Mouse (Mus musculus) heart, embryonic 11.5 days (tissue): ENCODE measurements at regions not wholly inside any gene's neighbourhood (a gene's known extent, or its start where the extent isn't known, plus 50 kb on each side); places are given as distances from the start of the nearest gene placed in this dataset.

Experiments used
- ATAC-seq: fragments of 200-750 bp; cut with Nextera tagmentation; replicated peaks from 2 replicates; pipeline ENCODE4 v1.8.0; 2017; ENCODE audit warnings: moderate library complexity; ENCODE audit not compliant: insufficient number of reproducible peaks, low FRiP score, low TSS enrichment
- H3K27ac ChIP-seq: fragments of 300-500 bp; sonication (generic); 2 replicates; pipeline ENCODE4 v1.5.1; 2014; ENCODE audit warnings: mild to moderate bottlenecking, low read depth, low read length
- H3K27me3 ChIP-seq: fragments of 300-500 bp; sonication (generic); 2 replicates; pipeline ENCODE4 v1.6.1; 2014; ENCODE audit warnings: mild to moderate bottlenecking, low read length, mixed read lengths; ENCODE audit not compliant: control insufficient read depth, insufficient read depth
- H3K36me3 ChIP-seq: fragments of 300-500 bp; sonication (generic); 2 replicates; pipeline ENCODE4 v1.6.1; 2014; ENCODE audit warnings: mild to moderate bottlenecking, low read length, moderate library complexity, mixed read lengths; ENCODE audit not compliant: control insufficient read depth, insufficient read depth
- H3K4me1 ChIP-seq: fragments of 300-500 bp; sonication (generic); 2 replicates; pipeline ENCODE4 v1.6.1; 2014; ENCODE audit warnings: low read length; ENCODE audit not compliant: control insufficient read depth, insufficient read depth
- H3K4me2 ChIP-seq: fragments of 300-500 bp; sonication (generic); 2 replicates; pipeline ENCODE4 v1.6.1; 2014; ENCODE audit warnings: mild to moderate bottlenecking, moderate library complexity
- H3K4me3 ChIP-seq: fragments of 300-500 bp; sonication (generic); 2 replicates; pipeline ENCODE4 v1.5.1; 2014; ENCODE audit warnings: low read depth, low read length
- H3K9ac ChIP-seq: fragments of 300-500 bp; sonication (generic); 2 replicates; pipeline ENCODE4 v1.6.1; 2014; ENCODE audit warnings: mild to moderate bottlenecking, low read depth, low read length, moderate library complexity
- H3K9me3 ChIP-seq: fragments of 300-500 bp; sonication (generic); replicated peaks from 2 replicates; pipeline ENCODE4 v1.6.1; 2016; ENCODE audit warnings: low read length; ENCODE audit not compliant: control insufficient read depth
- WGBS: fragments of 180-500 bp; shearing (Covaris S2); extraction: QIAGEN DNeasy Blood & Tissue Kit; methylation state at CpG from one replicate; pipeline ENCODE4 v1.1.7; 2014; ENCODE audit not compliant: insufficient replicate concordance; 5-methylcytosine and 5-hydroxymethylcytosine counted together

- Histone ChIP-seq H3K27ac (no peak overlapping the region), H3K4me1 (no peaks in the 10 kb centered on the region), H3K9ac (no peak overlapping the region), H3K36me3 (no peaks in the 10 kb centered on the region), H3K4me2 (no peak overlapping the region), H3K27me3 (no peaks in the 10 kb centered on the region), H3K4me3 (no peak overlapping the region), H3K9me3 (no peaks in the 10 kb centered on the region)
- 31% methylated on average over 4 of the region's 4 CpGs for WGBS
- ATAC-seq, result no peak
Measured at GRCm38 (mm10) chr4:58643371-58643770, 89.7 kb upstream of the Lpar1 start.

- no peak overlapping the region for H3K27ac ChIP-seq
- ATAC-seq, result no peak
- H3K4me3 ChIP-seq, result no peak overlapping the region
- H3K27me3 ChIP-seq, result no peaks in the 10 kb centered on the region
- H3K36me3 ChIP-seq, result no peaks in the 10 kb centered on the region
- 86% methylated on average over 10 of the region's 10 CpGs for WGBS
- no peaks in the 10 kb centered on the region for H3K4me1 ChIP-seq
- H3K9me3 ChIP-seq, result no peaks in the 10 kb centered on the region
- no peak overlapping the region for H3K9ac ChIP-seq
- H3K4me2 ChIP-seq, result no peak overlapping the region
Measured at GRCm38 (mm10) chr4:58642236-58642635, 88.5 kb upstream of the Lpar1 start.

GRCm38 (mm10) chr4:58632696-58633095 lies 79.0 kb upstream of the Lpar1 start:
- Histone ChIP-seq H3K36me3 (no peaks in the 10 kb centered on the region), H3K9me3 (no peaks in the 10 kb centered on the region), H3K4me1 (no peaks in the 10 kb centered on the region), H3K4me2 (no peak overlapping the region), H3K4me3 (no peak overlapping the region), H3K27ac (no peak overlapping the region), H3K27me3 (no peaks in the 10 kb centered on the region), H3K9ac (no peak overlapping the region)
- no peak for ATAC-seq
- WGBS, result 73% methylated on average over 1 of the region's 1 CpGs

GRCm38 (mm10) chr4:58631415-58631814 lies 77.7 kb upstream of the Lpar1 start:
- no peak overlapping the region for H3K4me3 ChIP-seq
- no peak overlapping the region for H3K9ac ChIP-seq
- no peak for ATAC-seq
- no peaks in the 10 kb centered on the region for H3K27me3 ChIP-seq
- no peaks in the 10 kb centered on the region for H3K36me3 ChIP-seq
- no peaks in the 10 kb centered on the region for H3K4me1 ChIP-seq
- H3K9me3 ChIP-seq, result no peaks in the 10 kb centered on the region
- WGBS, result 80% methylated on average over 4 of the region's 4 CpGs
- no peak overlapping the region for H3K27ac ChIP-seq
- H3K4me2 ChIP-seq, result no peak overlapping the region

- H3K9ac ChIP-seq, result no peak overlapping the region
- H3K4me1 ChIP-seq, result no peaks in the 10 kb centered on the region
- no peak overlapping the region for H3K4me2 ChIP-seq
- WGBS, result 48% methylated on average over 7 of the region's 7 CpGs
- no peak for ATAC-seq
- no peak overlapping the region for H3K27ac ChIP-seq
- H3K4me3 ChIP-seq, result no peak overlapping the region
- H3K36me3 ChIP-seq, result no peaks in the 10 kb centered on the region
- H3K27me3 ChIP-seq, result no peaks in the 10 kb centered on the region
- H3K9me3 ChIP-seq, result no peaks in the 10 kb centered on the region
Measured at GRCm38 (mm10) chr4:58627021-58627420, 73.3 kb upstream of the Lpar1 start.

- no peak overlapping the region for H3K9ac ChIP-seq
- WGBS, result 72% methylated on average over 3 of the region's 3 CpGs
- no peak overlapping the region for H3K27ac ChIP-seq
- H3K36me3 ChIP-seq, result no peaks in the 10 kb centered on the region
- H3K4me3 ChIP-seq, result no peak overlapping the region
- H3K4me2 ChIP-seq, result no peak overlapping the region
- H3K9me3 ChIP-seq, result no peaks in the 10 kb centered on the region
- no peaks in the 10 kb centered on the region for H3K4me1 ChIP-seq
- no peak for ATAC-seq
- no peaks in the 10 kb centered on the region for H3K27me3 ChIP-seq
Measured at GRCm38 (mm10) chr4:58624059-58624458, 70.4 kb upstream of the Lpar1 start.

GRCm38 (mm10) chr4:58620641-58621040 lies 66.9 kb upstream of the Lpar1 start:
- no peak overlapping the region for H3K27ac ChIP-seq
- no peak overlapping the region for H3K4me3 ChIP-seq
- H3K9me3 ChIP-seq, result no peaks in the 10 kb centered on the region
- no peaks in the 10 kb centered on the region for H3K4me1 ChIP-seq
- 82% methylated on average over 3 of the region's 3 CpGs for WGBS
- H3K27me3 ChIP-seq, result no peaks in the 10 kb centered on the region
- no peaks in the 10 kb centered on the region for H3K36me3 ChIP-seq
- no peak overlapping the region for H3K4me2 ChIP-seq
- H3K9ac ChIP-seq, result no peak overlapping the region
- no peak for ATAC-seq

- 81% methylated on average over 3 of the region's 3 CpGs for WGBS
- Histone ChIP-seq H3K4me2 (no peak overlapping the region), H3K27me3 (no peaks in the 10 kb centered on the region), H3K9ac (no peak overlapping the region), H3K4me3 (no peak overlapping the region), H3K4me1 (no peaks in the 10 kb centered on the region), H3K9me3 (no peaks in the 10 kb centered on the region), H3K27ac (no peak overlapping the region), H3K36me3 (no peaks in the 10 kb centered on the region)
- no peak for ATAC-seq
Measured at GRCm38 (mm10) chr4:58617261-58617660, 63.6 kb upstream of the Lpar1 start.

- H3K4me1 ChIP-seq, result no peaks in the 10 kb centered on the region
- no peak overlapping the region for H3K4me3 ChIP-seq
- no peaks in the 10 kb centered on the region for H3K27me3 ChIP-seq
- no peak for ATAC-seq
- WGBS, result 46% methylated on average over 6 of the region's 6 CpGs
- no peak overlapping the region for H3K9ac ChIP-seq
- no peak overlapping the region for H3K4me2 ChIP-seq
- H3K27ac ChIP-seq, result no peak overlapping the region
- H3K36me3 ChIP-seq, result no peaks in the 10 kb centered on the region
- H3K9me3 ChIP-seq, result no peaks in the 10 kb centered on the region
Measured at GRCm38 (mm10) chr4:58613536-58613935, 59.8 kb upstream of the Lpar1 start.
